Mouse (Mus musculus) urinary bladder, postnatal 14 days (tissue): ENCODE data around the gene B230217C12Rik.

ENCODE experiments used
- DNase-seq: peaks from one replicate; pipeline ENCODE4 v3.0.0; 2021; ENCODE audit warnings: low spot score

Gene B230217C12Rik

DNA sequence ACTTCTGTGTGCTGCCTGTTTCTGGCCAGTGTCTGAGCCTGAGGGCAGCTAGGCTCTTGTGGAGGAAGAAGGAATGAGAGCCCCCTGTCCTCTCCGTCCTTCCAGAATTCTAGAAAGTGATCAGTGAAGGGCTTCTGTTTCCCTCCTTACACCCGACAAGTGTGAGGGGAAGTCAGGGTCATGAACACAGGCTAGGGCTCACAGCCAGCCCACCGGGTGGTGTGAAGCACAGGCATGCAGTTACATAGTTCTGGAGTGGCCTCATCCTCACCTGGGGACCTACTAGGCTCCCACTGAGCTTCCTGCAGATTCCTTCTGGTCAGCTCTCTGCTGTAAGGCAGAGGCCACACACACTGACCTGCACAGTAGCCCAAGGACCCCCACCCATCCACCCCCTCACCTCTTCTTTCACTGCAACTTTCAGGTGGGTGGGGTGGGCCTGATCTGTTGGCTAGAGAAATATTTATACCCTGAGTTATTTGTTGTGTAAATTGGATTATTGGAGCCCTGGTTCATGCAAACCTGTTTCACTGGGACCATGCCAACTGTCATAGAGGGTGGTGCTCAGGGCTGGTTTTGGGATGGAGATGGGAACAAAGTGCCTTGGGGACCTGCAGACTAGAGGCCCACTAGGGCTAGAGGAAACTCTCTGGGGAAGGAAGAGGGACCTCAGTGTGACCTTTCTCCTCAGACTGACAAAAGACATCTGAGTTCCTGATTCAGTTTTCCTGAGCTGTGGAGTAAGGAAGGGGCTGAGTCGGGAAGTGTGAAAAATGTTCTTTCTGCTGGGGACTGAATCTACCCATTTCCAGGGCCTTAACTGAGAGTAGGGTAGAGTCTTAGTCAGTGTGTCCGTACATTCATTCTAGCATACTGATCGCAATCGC, 31.1 kb upstream of the B230217C12Rik start:
- no peak for DNase-seq

DNA sequence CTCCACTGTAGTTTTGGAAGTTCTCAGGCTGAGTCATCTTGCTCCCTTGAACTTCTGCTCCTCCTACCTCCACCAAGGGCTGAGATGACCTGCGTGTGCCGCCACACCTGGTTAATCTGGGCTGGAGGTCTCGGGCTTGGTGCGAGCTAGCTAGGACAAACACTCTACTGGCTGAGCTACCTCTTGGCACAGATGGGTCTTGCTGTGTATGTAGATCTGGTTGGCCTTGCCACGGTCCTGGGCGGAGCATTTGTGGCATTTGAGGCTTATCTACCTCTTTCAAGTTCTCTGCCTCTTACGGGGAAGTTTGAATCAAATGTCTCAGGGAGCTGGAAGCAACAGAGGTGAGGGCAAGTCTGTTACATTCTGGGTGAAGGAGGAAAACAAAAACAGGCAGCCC, 30.2 kb upstream of the B230217C12Rik start:
- peak; percentile 79 for DNase-seq

DNA sequence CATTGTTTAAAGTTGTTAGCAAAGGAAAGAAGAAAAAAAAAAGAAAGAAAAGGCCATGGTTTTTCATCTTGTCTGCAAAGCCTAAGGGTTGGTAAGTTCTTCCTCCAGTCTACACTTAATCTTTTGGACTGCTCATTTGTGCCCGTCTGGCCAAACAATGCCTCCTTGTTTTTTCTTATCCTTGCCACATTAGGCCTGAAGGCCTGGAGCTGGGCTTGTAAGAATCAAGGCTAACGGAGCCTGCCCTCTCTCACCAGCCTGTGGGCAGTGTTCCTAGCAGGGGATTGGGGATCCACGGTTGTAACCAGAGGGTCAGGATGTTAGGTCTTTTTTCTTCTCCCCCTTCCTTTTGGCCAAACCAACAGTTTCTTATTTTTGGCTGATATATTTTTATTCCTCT, 29.6 kb upstream of the B230217C12Rik start:
- no peak for DNase-seq

DNA sequence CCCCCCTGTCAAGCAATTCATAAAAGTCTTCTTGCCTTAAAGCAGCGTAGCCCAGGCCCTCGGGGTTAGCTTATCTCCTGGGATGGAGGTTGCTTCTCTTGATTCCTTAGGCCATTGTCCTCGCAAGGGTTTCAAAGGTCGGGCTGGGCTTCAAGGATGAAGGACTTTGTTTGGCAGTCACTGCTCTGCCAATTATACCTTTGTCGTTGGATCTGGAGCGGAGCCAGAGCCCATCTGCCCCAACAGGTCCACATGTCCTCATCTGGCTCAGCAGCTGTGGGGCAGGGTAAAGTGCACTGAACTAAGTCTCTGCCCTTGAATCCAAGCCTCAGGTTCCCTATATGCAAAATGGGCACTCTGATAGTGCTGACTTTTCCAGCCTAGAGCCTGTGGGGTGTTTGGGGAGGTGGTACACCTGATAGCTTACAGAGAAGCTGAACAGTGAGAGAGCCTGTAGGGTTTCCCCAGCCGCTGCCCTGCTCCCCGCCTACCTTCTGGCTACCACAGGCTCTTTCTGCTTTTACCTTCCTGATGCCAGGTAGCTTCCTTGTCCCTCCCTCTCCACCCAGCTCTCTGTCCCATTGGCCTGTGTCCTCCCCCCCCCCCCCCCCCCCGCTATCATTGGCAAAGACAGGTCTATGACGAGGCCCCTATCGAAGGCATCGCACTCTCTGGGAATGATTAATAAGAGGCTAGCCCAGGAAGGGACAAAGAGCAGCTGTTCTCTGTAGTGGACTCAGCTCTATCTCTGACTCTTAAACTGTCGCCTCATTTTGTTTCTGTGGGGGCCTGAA, 28.8 kb upstream of the B230217C12Rik start:
- DNase-seq, result no peak

DNA sequence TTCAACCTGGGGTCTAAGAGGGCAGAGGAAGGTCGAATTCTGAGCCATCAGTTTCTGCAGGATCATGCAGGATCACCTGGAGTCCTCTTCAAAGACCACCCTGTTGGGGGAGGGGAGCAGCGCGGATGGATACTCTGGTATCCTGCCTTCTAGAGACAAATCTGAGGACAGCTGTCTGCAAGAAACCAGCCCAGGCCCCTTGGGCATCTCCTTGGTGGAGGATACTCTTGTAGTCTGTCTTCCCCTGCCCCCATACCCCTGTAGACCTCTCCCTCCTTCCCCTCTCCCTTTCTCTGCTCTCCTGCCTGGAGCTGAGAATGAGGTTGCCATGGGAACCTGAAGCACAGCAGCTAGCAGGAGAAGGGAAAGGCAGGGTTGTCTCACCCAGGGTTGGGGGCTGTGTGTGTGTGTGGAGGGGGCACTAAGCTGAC, 28.1 kb upstream of the B230217C12Rik start:
- DNase-seq, result no peak

DNA sequence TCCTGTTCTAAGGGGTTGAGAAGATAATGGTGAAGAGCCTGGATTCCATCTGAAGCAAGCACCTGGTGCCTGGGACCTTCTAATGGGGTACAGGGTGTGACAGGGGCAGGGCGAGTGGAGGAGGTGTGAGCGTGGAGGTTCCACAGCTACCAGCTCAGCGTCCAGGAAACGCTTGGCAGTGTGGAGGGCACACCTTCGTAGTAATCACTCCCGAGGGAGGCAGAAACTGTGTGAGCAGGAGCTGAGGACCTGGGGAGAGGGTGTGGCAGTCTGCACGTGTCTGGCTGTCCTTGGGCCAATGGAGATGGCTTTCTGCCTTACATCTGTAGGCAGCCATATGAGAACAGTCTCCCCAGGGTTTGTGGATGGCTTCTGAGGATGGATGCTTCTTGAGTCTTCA, 27.5 kb upstream of the B230217C12Rik start:
- DNase-seq, result no peak

DNA sequence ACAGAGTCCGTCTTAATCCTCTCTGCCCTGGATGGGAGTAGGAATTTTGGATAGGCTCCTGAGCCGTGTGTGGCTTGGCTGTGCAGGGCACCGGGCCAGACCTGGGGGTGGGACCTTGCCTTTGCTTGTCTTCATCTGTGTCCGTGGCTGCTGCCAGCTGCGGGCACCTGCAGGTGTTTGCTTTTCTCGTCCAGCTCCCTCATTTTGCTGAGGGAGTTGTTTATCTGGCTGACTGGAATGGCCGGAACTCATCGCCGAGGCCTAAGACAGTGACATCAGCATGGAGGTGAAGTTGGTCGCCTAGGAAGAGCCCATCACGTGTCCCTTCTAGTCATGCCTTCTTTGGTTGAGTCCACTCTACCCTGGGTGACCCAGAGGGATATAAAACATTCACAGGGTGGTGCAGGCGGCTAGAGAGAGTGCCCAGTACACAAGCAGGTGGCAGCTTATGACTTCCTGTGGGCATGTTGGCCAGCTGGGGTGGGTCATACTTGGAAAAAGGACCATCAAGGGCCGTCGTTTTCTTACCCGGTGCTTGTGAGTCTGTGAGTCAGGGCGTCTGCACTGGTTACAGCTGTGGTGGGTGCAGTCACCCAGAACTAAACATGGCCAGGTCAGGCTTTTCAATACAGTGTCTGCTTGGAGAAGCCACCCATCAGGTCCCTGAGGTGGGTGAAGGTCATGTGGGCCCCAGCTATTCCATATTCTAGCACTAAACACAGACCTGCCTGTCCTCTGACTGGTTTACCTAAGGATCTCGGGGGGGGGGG, 26.6 kb upstream of the B230217C12Rik start:
- DNase-seq, result no peak

DNA sequence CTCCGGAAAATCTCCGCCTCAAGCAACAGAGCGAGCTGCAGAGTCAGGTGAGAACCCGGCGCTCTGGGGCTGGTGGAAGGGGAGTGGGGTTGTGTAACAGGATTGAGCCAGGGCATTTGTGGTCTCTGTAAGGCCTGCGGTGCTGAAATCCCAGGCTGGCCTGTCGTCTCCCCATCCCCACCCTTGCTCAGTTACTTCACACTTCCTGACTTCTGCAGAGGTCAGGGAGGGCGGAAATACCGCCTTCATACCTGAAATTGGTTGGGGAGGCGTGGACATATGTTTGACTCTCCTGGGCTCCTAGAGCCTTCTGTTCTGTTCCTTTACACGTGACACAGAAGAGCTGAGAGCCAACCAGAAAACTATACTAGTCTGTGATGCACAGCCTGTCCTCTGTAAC, 24.8 kb upstream of the B230217C12Rik start:
- DNase-seq, result no peak

DNA sequence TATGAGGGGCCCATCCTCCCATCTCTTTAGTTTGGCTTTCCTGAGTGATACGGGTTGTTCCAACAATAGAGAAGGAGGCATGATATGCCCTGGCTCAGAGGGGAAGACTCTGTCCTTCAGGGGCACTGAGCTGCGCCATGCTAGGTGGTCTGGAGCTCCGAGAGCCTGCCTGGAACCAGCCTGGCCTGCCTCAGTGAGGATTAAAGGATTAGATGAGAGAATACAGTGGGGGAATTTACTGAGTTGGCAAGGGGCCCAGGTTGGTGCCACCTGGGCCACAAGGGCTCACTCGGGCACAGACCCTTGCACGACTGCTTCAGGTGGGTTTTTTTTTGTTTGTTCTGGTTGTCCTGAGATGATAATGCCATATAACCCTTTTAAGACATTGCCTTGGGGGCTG, 24.4 kb upstream of the B230217C12Rik start:
- DNase-seq, result no peak

DNA sequence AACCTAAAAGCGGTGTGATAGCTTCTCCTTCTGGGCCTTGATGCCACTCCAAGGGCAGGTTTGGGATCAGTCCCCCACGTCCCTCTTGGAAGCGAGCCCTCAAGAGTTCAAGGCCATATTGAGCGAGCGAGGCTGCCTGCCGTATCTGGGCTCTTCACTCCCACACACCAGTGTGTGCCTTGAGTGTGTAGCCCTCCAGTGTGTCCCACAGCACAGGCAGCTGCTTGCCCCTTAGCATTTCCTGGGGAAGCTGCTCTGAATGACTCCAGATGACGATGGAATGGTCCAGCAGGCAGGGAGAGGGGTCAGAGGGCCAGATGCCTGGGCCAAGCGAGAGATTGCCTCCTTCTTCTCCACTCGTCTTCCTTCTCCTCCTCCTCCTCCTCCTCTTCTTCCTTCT, 23.7 kb upstream of the B230217C12Rik start:
- no peak for DNase-seq

DNA sequence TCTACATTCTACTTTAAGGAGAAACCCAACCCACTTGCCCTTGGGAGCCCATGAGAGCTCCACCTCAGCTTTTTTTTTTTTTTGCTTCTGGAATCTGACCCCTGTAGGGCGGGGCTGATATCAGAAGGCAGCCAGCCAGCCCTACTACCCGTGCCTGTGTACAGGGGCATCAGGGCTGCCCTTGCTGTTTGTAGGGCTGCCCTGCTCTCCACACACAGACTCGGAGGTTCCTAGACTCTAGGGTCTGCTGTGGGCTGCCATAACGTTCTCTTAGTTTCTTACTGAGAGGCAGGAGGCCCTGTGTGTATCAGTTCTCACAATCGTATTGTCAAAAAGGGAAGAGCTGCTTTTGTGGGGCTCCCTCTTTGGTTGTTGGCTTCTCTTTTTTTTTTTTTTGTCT, 23.2 kb upstream of the B230217C12Rik start:
- no peak for DNase-seq

DNA sequence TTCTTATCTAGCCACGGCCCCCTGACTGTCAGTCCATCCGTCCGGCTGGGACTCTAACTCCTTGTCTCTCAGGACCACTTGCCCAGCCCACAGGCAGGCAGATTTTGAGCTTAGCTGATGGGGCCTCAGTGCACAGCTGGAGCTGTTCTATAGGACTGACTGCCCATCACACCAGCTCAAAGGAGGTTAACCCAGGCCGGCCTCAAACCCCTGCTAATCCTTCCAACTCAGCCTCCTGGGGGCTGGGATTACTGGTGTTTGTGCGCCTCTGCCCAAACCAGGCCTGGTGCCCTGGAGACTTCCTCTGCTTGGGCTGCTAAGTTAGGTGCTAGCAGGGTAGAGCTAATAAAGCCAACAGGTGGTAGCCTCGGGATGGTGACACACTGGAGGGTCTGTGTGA, 22.6 kb upstream of the B230217C12Rik start:
- DNase-seq, result no peak

DNA sequence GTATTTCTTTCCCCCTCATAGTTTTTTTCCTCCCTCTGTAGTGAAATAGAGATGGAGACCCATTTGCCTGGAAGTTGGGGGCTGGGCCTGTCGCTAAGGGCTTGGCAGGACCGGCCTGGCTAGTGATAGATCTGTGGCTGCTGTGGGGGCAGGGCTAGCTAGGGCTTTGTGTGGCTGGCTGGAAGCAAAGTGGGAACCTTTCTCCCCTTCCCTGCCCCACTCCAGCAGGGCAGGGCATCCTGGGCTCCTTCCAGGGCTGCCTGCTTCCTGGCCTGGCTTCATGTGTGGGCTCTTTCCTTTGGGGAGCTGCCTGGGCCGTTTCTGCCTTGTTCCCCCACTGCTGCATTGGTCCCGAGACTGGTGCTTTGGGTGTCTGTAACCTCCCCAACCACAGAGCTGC, 22.0 kb upstream of the B230217C12Rik start:
- DNase-seq, result no peak

DNA sequence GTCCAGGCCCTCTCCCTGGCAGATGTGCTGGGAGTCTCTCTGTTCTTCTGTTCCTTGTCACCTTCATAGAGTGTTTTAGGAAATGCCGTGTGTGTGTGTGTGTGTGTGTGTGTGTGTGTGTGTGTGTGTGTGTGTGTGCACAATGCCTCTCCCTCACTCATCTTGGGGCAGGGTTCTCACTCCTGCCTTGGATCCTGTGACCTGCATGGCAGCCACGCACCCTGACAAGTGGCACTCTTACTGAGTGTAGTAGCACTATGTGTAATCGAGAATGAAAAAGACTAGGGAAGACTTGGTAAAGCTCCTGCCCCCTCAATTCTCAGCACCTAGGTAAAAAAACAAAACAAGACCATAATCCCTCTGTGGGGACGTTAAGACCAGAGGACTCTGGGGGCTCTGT, 21.5 kb upstream of the B230217C12Rik start:
- DNase-seq, result no peak

DNA sequence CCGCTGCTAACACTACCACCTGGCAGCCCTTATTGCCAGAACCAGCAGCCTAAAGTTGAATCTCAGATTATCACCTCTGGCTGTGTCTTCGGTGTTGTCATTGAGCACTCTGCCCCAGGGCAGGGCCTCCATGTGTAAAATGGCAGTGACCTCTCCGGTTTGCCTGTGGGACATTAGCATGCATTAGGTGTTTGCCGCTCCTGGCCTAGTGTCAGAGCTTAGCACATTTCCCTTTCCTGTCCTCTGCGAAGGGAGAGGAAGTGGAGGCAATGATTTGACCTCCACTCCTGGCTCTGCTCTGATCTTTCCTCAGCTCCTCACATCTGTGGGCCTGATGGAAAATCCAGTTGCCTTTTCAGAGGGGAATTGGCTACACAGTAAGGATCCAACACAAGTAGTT, 20.7 kb upstream of the B230217C12Rik start:
- DNase-seq, result no peak

DNA sequence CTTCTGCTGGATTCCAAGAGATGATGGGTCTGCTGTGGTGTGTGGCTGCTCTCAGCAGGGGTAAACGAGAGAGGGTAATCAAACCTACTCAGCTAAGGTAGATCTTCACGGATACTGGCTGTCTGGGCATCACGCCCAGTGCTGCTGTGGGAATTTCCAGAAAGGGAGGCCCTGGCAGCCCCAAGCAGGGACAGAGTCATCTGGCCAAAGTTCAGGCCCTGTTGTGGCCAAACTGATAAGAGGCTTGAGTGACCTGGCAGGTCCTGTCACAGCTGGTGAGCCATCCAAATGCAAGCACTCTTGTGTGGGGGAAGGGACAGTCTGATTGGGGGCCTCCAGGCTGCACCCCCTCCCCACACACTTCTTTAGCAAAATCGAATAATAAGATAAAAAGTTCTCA, 19.7 kb upstream of the B230217C12Rik start:
- peak; percentile 81 for DNase-seq

DNA sequence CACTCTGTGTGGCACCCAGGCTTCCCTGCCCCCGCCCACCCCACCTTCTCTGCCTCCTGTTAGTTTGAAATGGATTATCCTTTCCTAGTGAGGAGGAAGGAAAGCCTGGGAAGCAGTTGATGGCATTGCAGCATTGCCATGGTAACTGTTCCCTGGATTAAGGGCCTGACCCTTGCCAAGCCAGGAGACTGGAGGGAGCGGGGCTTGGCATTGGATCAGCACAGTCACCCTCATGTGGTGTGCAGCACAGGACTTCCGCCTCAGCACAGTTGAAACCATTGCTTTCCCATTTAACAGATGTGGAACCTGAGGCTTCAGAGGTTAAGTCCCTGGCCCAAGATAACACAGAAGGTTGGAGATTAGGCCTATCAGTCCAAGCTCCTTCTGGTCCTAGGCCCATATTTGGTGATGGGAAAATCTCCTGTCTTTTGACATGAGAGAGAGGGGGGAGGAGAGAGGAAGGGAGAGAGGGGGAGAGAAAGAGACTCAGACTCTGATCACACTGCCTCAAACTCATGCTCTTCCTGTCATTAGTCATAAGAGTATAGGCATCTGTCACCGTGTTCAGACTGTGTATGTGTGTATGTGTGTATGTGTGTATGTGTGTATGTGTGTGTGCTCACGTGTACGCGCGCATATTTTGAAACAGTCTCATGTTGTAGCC, 19.0 kb upstream of the B230217C12Rik start:
- no peak for DNase-seq

DNA sequence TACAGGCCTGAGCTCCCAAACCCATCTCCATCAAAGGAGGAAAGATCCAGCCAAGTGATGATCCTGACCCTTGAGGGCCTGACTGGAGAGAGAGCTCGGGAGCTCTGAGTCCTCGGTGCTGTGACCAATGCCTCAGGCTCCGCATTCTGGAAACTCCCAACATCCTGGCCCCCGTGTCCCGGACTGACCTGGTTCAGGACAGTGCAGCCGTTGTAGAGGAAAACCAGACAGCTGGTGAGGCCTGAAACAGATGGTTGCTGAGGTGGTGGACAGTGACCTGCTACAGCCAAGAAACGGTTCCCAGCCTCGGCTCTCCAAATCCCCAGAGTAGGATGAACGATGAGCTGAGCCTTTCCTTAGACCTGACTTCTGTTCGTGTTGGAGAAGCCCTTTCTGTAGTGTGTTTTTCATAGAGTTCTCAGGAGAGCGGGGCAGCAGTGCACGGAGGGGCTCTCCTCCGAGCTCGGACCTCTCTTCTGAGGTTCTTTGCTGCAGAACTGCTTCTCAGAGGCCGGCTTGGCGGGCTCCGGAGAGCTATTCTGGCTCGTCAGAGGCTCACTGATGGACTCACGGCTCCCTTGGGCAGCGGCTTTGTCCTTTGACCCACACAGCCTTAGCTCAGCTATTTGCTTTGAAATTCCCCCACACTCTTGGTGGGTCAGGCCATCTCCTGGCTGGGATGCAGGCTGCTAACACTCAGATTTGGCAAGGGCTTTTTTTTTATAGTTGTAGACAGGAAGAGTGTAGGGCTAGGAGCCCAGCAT, 17.6 kb upstream of the B230217C12Rik start:
- no peak for DNase-seq

DNA sequence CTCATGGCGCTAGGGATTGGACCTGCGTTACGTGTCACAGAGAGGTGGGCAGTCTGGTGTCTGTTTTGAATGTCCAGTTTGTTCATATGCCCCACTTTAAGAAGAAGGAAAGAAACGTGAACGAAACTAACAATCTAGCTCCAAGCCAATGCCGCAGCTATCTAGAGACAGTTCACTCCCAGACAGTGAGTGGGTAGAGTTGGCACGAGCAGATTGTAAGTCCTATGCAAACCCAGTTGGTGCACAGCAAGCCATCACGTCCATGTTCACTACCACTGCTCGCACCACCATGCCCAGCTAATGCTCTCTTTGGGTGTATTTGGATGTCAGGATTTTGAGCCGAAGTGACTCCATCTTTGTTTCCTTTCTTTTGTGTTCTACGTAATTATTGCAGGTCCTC, 16.4 kb upstream of the B230217C12Rik start:
- DNase-seq, result no peak

DNA sequence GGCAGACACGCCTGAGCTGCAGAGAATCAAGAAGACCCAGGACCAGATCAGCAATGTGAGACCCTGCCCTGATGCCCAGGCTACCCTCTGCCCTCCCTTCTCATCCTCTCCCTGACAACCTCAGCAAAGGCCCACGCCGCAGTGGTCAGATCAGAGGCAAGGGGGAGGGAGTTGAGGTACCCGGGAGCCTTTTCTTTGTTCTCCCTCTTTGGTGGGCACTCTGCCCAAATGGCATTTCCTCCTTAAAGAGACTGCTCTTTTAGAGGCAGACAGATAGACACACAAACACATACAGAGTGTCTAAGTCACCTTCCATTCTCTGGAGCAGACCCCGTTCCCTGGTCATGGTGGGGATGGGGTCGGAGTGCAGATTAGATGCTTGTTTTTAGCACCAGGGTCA, 15.7 kb upstream of the B230217C12Rik start:
- DNase-seq, result no peak

DNA sequence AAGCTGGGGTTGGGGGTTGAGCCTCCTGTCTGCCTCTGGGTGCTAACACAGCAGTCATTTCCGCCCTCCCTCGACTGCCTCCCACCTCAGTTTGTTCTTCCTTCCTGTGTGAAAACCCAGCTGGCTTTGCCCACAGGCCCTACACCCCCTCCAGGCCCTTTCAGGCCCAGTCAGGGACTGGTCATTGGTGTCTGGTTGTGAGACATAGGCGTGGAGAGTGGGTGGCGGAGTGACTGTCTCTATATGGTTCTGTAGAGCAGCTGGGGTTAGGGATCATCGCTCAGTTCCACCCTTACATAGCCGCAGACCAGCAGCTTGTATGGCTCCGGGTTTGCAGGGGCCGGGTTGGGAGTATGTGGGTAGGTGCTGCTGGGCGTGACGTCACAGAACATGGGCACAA, 15.3 kb upstream of the B230217C12Rik start:
- no peak for DNase-seq
